Mouse (Mus musculus) small intestine, adult 2 months (tissue): ENCODE measurements at regions not wholly inside any gene's neighbourhood (a gene's known extent, or its start where the extent isn't known, plus 50 kb on each side); places are given as distances from the start of the nearest gene placed in this dataset.

ENCODE experiments used
- H3K27ac ChIP-seq: fragments of 200-500 bp; 2 replicates; pipeline ENCODE4 v1.5.1; 2012; ENCODE audit warnings: low read depth, low read length, control low read depth, inconsistent platforms; ENCODE audit not compliant: insufficient read depth
- H3K27me3 ChIP-seq: fragments of 200-500 bp; 2 replicates; pipeline ENCODE4 v1.6.1; 2012; ENCODE audit warnings: mild to moderate bottlenecking, moderate library complexity, low read length, inconsistent platforms; ENCODE audit not compliant: control insufficient read depth, insufficient read depth
- H3K36me3 ChIP-seq: fragments of 200-500 bp; 2 replicates; pipeline ENCODE4 v1.6.1; 2012; ENCODE audit warnings: mild to moderate bottlenecking, low read length, control low read depth, inconsistent platforms; ENCODE audit not compliant: control insufficient read depth, insufficient read depth
- H3K4me1 ChIP-seq: fragments of 200-500 bp; 2 replicates; pipeline ENCODE4 v1.6.1; 2012; ENCODE audit warnings: low read length, inconsistent platforms, mixed read lengths; ENCODE audit not compliant: control insufficient read depth, insufficient read depth, insufficient read length
- H3K4me3 ChIP-seq: fragments of 200-500 bp; 2 replicates; pipeline ENCODE4 v1.5.1; 2012; ENCODE audit warnings: low read depth, mild to moderate bottlenecking, control low read depth, inconsistent platforms, low read length, moderate library complexity
- CTCF ChIP-seq: fragments of 200-500 bp; IDR thresholded peaks from 2 replicates; pipeline ENCODE4 v1.5.1; 2012; ENCODE audit warnings: low read depth, mild to moderate bottlenecking, control low read depth, inconsistent platforms, low read length, moderate library complexity, mixed read lengths; ENCODE audit not compliant: insufficient replicate concordance, insufficient read length; ENCODE audit errors: extremely low read depth
- POLR2A ChIP-seq: fragments of 200-500 bp; IDR thresholded peaks from 2 replicates; pipeline ENCODE4 v1.6.1; 2012; ENCODE audit warnings: low read depth, mild to moderate bottlenecking, control low read depth, inconsistent platforms, low read length, moderate library complexity
- WGBS: fragments of 180-500 bp; shearing (Covaris S2); methylation state at CpG from one replicate; pipeline ENCODE4 v1.1.7; 2018; 5-methylcytosine and 5-hydroxymethylcytosine counted together

DNA sequence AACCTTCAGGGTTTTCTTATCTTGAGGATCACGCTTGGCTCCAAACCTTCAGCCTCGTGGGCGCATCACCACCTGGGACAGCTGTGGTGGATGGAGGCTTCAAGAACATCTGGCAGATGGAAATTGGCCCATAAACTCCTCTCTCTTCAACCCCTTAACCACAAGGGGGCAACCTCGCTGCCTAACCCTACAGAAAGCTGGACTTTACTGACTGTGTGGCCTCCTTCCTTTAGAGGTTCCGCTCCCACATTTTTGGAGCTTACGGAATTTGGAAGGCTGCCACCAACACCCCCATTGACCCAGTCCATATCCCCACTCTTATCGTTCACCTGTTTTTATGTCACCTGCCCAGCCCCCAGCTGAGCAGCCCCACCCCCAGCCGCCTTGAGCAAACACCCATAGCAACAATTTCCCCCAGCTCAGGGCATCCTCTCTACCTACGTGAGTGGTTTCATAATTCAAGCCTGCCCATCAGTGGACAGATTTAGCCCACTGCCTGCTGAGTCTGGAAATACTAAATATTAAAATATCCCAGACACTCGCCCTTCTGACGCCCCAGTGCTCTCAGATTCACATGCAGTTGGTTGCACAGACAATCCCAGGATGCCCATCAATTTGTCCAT is 167.0 kb upstream of the Slc22a22 start:
- TF ChIP-seq POLR2A (no peak), CTCF (peak; percentile 62; the same call in 1 of the 2 replicates)

DNA sequence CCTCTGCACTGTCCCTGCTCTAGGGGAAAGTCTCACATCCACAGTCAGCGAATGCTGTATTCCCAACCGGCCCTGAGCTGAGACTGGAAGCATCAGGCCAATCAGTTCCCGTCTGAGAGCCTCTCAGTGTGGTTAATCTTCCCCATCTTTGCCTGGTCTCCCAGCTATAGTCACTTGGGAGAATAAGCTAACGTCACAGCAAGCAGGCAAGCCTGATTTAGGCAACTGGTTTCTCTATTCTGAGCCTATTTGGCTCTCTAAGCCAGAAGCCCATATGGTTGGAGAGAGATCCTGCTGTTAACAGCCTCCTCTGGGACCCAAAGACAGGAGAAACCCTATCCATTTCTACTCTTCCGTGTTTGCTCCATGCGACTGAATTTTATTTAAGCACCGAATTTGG is 161.7 kb upstream of the Slc22a22 start:
- Histone ChIP-seq H3K27ac (no peak overlapping the region), H3K4me3 (no peak overlapping the region), H3K4me1 (no peaks in the 10 kb centered on the region), H3K36me3 (no peaks in the 10 kb centered on the region), H3K27me3 (no peaks in the 10 kb centered on the region)
- WGBS, result 71% methylated on average over 7 of the region's 7 CpGs
- TF ChIP-seq POLR2A, result no peak
- no peak for TF ChIP-seq CTCF

More for the DNA sequence above, 167.0 kb upstream of the Slc22a22 start:
- H3K36me3 ChIP-seq, result no peaks in the 10 kb centered on the region
- no peaks in the 10 kb centered on the region for H3K4me1 ChIP-seq
- no peak overlapping the region for H3K4me3 ChIP-seq
- no peak overlapping the region for H3K27ac ChIP-seq
- H3K27me3 ChIP-seq, result no peaks in the 10 kb centered on the region
- 41% methylated on average over 11 of the region's 11 CpGs for WGBS

DNA sequence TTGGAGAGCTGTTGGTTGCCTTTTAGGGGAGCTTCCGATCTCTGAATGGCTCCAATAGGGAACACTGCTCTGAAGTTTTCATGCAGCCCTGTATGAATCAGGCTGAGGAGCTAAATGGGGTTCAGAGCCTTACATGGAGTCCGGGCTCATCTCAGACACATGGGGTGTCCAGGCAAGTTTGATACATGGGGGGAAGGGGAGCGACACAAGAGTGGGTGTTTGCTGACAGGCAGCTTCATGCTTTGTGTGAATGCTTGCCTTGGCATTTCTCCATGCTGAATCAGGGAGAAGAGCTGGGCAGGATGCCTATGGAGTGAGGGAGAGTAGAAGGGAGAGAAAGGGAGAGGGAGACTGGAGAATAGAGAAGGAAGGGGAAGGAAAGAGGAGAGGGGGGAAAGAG is 155.6 kb upstream of the Slc22a22 start:
- no peak overlapping the region for H3K27ac ChIP-seq
- H3K36me3 ChIP-seq, result no peaks in the 10 kb centered on the region
- TF ChIP-seq POLR2A, result no peak
- TF ChIP-seq CTCF, result no peak
- H3K4me1 ChIP-seq, result no peaks in the 10 kb centered on the region
- 71% methylated on average over 3 of the region's 3 CpGs for WGBS
- H3K4me3 ChIP-seq, result no peak overlapping the region
- H3K27me3 ChIP-seq, result no peaks in the 10 kb centered on the region

DNA sequence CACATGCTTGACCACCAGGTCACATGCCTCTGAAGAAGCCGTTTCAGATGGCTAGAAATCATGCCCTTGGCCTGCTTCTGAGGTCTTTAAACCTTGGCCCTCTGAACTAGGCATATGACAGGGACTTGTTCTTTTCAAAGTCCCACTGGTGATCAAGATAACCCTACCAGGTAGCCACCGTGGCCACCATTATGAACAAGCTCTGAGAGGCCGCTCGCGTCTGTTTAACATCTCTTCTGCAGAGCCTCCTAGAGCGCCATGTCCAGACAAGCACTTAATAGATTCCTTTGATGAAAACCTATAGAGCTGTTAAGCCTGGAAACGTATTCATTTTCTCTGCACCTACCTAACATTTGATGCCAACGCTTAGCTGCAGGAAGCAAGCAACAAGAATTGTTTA is 155.1 kb upstream of the Slc22a22 start:
- no peaks in the 10 kb centered on the region for H3K27me3 ChIP-seq
- H3K36me3 ChIP-seq, result no peaks in the 10 kb centered on the region
- no peaks in the 10 kb centered on the region for H3K4me1 ChIP-seq
- no peak overlapping the region for H3K27ac ChIP-seq
- TF ChIP-seq POLR2A (no peak), CTCF (no peak)
- 86% methylated on average over 8 of the region's 8 CpGs for WGBS
- no peak overlapping the region for H3K4me3 ChIP-seq

DNA sequence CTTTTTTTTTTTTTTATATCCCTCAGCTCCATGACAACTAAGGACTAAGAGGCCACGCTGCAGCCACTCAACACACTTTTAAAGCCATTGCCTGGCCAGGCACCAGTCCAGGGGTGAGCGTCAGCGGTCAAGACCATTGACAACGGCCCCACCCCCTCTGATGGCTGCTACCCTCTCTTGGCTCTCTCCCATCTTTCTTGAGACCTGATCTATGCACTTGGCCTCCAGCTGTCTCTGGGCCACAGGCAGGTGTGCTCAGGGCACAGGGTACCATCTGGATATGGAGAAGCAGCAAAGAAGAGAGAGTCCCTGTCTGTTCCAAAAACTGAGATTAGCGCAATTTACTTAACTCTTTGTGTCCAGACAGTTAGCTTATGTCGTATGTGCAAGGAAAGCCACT is 141.0 kb upstream of the Slc22a22 start:
- no peak for TF ChIP-seq POLR2A
- TF ChIP-seq CTCF, result no peak
- no peak overlapping the region for H3K27ac ChIP-seq
- no peak overlapping the region for H3K4me3 ChIP-seq
- WGBS, result 77% methylated on average over 6 of the region's 6 CpGs
- H3K27me3 ChIP-seq, result no peaks in the 10 kb centered on the region
- H3K4me1 ChIP-seq, result no peaks in the 10 kb centered on the region
- no peaks in the 10 kb centered on the region for H3K36me3 ChIP-seq

DNA sequence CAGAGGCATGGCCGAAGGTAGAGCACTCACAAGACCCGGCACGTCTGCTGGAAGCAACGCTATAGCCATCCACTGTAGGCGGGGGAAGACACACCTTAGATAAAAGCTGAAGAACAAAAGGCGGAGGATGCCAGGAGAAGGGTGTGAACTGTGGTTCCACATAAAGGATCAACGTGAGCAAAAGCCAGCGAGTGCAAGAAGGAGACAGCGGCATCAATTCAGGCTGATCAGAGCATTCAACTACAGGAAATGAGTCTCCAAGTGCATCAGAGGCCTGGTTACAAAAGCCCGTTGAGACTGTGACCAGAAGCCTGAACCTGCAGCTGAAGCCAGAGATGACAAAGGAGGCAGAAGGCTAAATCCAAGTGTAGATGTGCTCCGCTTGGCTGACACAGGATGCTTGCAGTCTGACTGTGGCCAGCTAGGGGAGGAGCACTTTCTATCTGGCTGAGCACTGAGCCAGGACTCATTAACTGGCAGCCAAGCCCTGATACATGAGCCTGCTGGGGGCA is 139.5 kb upstream of the Slc22a22 start:
- Histone ChIP-seq H3K27ac (no peak overlapping the region), H3K36me3 (no peaks in the 10 kb centered on the region), H3K27me3 (no peaks in the 10 kb centered on the region), H3K4me3 (no peak overlapping the region), H3K4me1 (no peaks in the 10 kb centered on the region)
- TF ChIP-seq CTCF (no peak), POLR2A (no peak)
- 40% methylated on average over 11 of the region's 11 CpGs for WGBS

DNA sequence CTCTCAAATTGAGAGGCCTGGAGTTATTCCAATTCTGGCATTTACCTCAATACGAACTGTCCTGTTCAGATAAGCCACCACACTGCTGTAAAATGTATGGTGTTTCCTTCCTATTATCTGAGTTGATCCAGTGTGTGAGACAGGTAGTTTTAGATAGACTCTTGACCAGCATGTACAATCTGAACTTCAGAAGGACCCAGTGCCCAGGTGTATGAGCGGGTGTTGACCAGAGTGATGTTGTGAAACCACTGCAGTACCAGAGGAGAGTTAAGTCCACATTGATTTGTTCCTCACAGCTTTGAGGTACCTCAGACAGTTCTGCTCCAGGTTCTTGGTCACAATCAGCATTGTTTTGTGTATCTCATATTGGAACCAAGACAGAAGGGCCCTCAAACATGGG is 132.6 kb upstream of the Slc22a22 start:
- no peaks in the 10 kb centered on the region for H3K36me3 ChIP-seq
- H3K27ac ChIP-seq, result peak overlapping the region; percentile 29; the same call in 1 of the 2 replicates
- no peak overlapping the region for H3K4me3 ChIP-seq
- no peaks in the 10 kb centered on the region; the same call in 1 of the 2 replicates for H3K4me1 ChIP-seq
- WGBS, result 74% methylated on average over 2 of the region's 2 CpGs
- no peaks in the 10 kb centered on the region for H3K27me3 ChIP-seq
- TF ChIP-seq POLR2A, result no peak
- no peak for TF ChIP-seq CTCF

DNA sequence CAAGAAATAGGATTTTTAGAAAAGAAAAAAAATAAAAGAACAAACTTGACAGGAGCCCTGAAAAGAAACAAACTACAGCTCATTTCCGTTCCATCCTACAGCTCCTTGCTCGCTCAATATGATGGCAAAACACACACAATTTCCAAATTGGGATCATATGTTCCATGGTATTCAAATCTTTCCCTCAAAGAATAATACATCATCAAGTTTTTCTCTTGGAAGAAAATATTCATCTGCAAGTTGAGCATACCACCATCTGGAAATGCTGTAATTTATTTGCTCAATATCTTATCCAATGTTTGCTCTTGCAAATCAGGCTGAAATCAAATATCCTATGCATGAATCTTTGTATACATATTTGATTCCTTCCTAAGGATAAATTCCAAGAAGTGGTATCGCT is 131.1 kb upstream of the Slc22a22 start:
- Histone ChIP-seq H3K36me3 (no peaks in the 10 kb centered on the region), H3K27me3 (no peaks in the 10 kb centered on the region), H3K4me3 (no peak overlapping the region), H3K4me1 (no peaks in the 10 kb centered on the region; the same call in 1 of the 2 replicates), H3K27ac (no peak overlapping the region)
- WGBS, result 87% methylated on average over 3 of the region's 3 CpGs
- TF ChIP-seq CTCF (no peak), POLR2A (no peak)
